Mouse (Mus musculus): Measurements from ENCODE around the gene S100pbp. TPM values are rescaled to one million over a fixed set of nuclear protein-coding genes. Genes with fewer than 3 reads are reported as not detected.
"Not testable (repeated sequence)": the region's sequence is repeated elsewhere in the genome, so short reads cannot be mapped to it uniquely, and the experiment has no call there.

The S100pbp gene
- polyA plus RNA-seq, 1 experiment from 2014 or later: 14.5 TPM

- not testable (repeated sequence) for H3K4me3 ChIP-seq (replicated peaks); ATAC-seq; H3K4me1 ChIP-seq (replicated peaks); H3K9ac ChIP-seq; H3K9me3 ChIP-seq; H3K27ac ChIP-seq; H3K4me2 ChIP-seq (replicated peaks); H3K27me3 ChIP-seq (replicated peaks)
- peaks cover 63% of the 10 kb centered on the region for H3K36me3 ChIP-seq
- 79% methylated on average over 3 of the region's 3 CpGs for WGBS
These were observed 23.0 kb upstream of the S100pbp start for GRCm38 (mm10) chr4:129212486-129212885.

GRCm38 (mm10) chr4:129211461-129211860 lies 21.9 kb upstream of the S100pbp start:
- H3K4me3 ChIP-seq (replicated peaks): no peak overlapping the region
- H3K27me3 ChIP-seq (replicated peaks): no peaks in the 10 kb centered on the region
- no peak overlapping the region for H3K4me2 ChIP-seq (replicated peaks)
- H3K36me3 ChIP-seq: peaks cover 53% of the 10 kb centered on the region
- no peaks in the 10 kb centered on the region for H3K4me1 ChIP-seq (replicated peaks)
- ATAC-seq: no peak
- no peak overlapping the region for H3K27ac ChIP-seq
- 78% methylated on average over 4 of the region's 4 CpGs for WGBS
- no peaks in the 10 kb centered on the region for H3K9me3 ChIP-seq
- H3K9ac ChIP-seq: no peak overlapping the region

GRCm38 (mm10) chr4:129209504-129209903 lies 20.0 kb upstream of the S100pbp start:
- Histone ChIP-seq H3K4me1 (replicated peaks) (no peaks in the 10 kb centered on the region), H3K9me3 (no peaks in the 10 kb centered on the region), H3K4me2 (replicated peaks) (no peak overlapping the region), H3K27me3 (replicated peaks) (no peaks in the 10 kb centered on the region), H3K36me3 (peaks cover 46% of the 10 kb centered on the region), H3K27ac (no peak overlapping the region), H3K4me3 (replicated peaks) (no peak overlapping the region), H3K9ac (no peak overlapping the region)
- ATAC-seq: 0 out of 2 replicates have a peak, but pooled peaks have one; percentile 34
- WGBS: 41% methylated on average over 7 of the region's 7 CpGs

- no peaks in the 10 kb centered on the region for H3K4me1 ChIP-seq (replicated peaks)
These were observed 17.3 kb upstream of the S100pbp start for GRCm38 (mm10) chr4:129206792-129207191.

GRCm38 (mm10) chr4:129204655-129205054 lies 15.1 kb upstream of the S100pbp start:
- Histone ChIP-seq H3K36me3 (peaks cover 44% of the 10 kb centered on the region), H3K4me3 (replicated peaks) (no peak overlapping the region), H3K4me1 (replicated peaks) (no peaks in the 10 kb centered on the region), H3K9me3 (no peaks in the 10 kb centered on the region), H3K27me3 (replicated peaks) (no peaks in the 10 kb centered on the region), H3K4me2 (replicated peaks) (no peak overlapping the region), H3K27ac (no peak overlapping the region), H3K9ac (no peak overlapping the region)
- ATAC-seq: no peak
- 92% methylated on average over 10 of the region's 10 CpGs for WGBS

More at GRCm38 (mm10) chr4:129206792-129207191, 17.3 kb upstream of the S100pbp start:
- WGBS: 37% methylated on average over 8 of the region's 8 CpGs
- Histone ChIP-seq H3K27me3 (replicated peaks) (no peaks in the 10 kb centered on the region), H3K4me2 (replicated peaks) (no peak overlapping the region), H3K9me3 (no peaks in the 10 kb centered on the region), H3K27ac (no peak overlapping the region), H3K9ac (no peak overlapping the region), H3K4me3 (replicated peaks) (no peak overlapping the region), H3K36me3 (peaks cover 46% of the 10 kb centered on the region)
- no peak for ATAC-seq

- H3K27me3 ChIP-seq (replicated peaks): no peaks in the 10 kb centered on the region
- H3K9ac ChIP-seq: no peak overlapping the region
- peaks cover 33% of the 10 kb centered on the region for H3K36me3 ChIP-seq
- no peaks in the 10 kb centered on the region for H3K9me3 ChIP-seq
- no peak for ATAC-seq
- no peak overlapping the region for H3K4me2 ChIP-seq (replicated peaks)
- 0 out of 2 replicates have a peak, but pooled peaks cover 5% of the 10 kb centered on the region for H3K4me1 ChIP-seq (replicated peaks)
- H3K27ac ChIP-seq: no peak overlapping the region
- 95% methylated on average over 6 of the region's 6 CpGs for WGBS
- H3K4me3 ChIP-seq (replicated peaks): no peak overlapping the region
These were observed 8.0 kb upstream of the S100pbp start for GRCm38 (mm10) chr4:129197514-129197913.

- Histone ChIP-seq H3K36me3 (peaks cover 20% of the 10 kb centered on the region), H3K27me3 (replicated peaks) (no peaks in the 10 kb centered on the region), H3K4me2 (replicated peaks) (no peak overlapping the region), H3K27ac (no peak overlapping the region), H3K4me3 (replicated peaks) (no peak overlapping the region), H3K4me1 (replicated peaks) (peaks cover 18% of the 10 kb centered on the region), H3K9ac (no peak overlapping the region), H3K9me3 (no peaks in the 10 kb centered on the region)
- 94% methylated on average over 1 of the region's 1 CpGs for WGBS
- ATAC-seq: no peak
These were observed 4.8 kb upstream of the S100pbp start for GRCm38 (mm10) chr4:129194280-129194679.

- WGBS: 69% methylated on average over 5 of the region's 5 CpGs
These were observed 2.2 kb upstream of the S100pbp start for GRCm38 (mm10) chr4:129191691-129192090.

GRCm38 (mm10) chr4:129190538-129190937 lies 1.0 kb upstream of the S100pbp start:
- 0 out of 2 replicates have a peak, but pooled peaks cover 2% of the 10 kb centered on the region for H3K36me3 ChIP-seq
- peak overlapping the region; percentile 68 for H3K4me2 ChIP-seq (replicated peaks)
- peak overlapping the region; percentile 77; the same call in 1 of the 2 replicates for H3K27ac ChIP-seq
- peak overlapping the region; percentile 58 for H3K9ac ChIP-seq
- H3K4me1 ChIP-seq (replicated peaks): peaks cover 23% of the 10 kb centered on the region
- whole genome bisulfite sequencing: 4% methylated on average over 12 of the region's 12 CpGs
- H3K4me3 ChIP-seq (replicated peaks): peak overlapping the region; percentile 86
- no peaks in the 10 kb centered on the region for H3K9me3 ChIP-seq
- no peaks in the 10 kb centered on the region for H3K27me3 ChIP-seq (replicated peaks)
- ATAC-seq: 0 out of 2 replicates have a peak, but pooled peaks have one; percentile 8

More at GRCm38 (mm10) chr4:129191691-129192090, 2.2 kb upstream of the S100pbp start:
- H3K4me2 ChIP-seq (replicated peaks): peak overlapping the region; percentile 68
- peaks cover 7% of the 10 kb centered on the region for H3K36me3 ChIP-seq
- H3K27ac ChIP-seq: no peak overlapping the region
- ATAC-seq: no peak
- no peaks in the 10 kb centered on the region for H3K9me3 ChIP-seq
- H3K9ac ChIP-seq: no peak overlapping the region
- H3K4me1 ChIP-seq (replicated peaks): peaks cover 23% of the 10 kb centered on the region
- H3K27me3 ChIP-seq (replicated peaks): no peaks in the 10 kb centered on the region
- no peak overlapping the region for H3K4me3 ChIP-seq (replicated peaks)

- H3K27ac ChIP-seq: peak overlapping the region; percentile 86
- peaks cover 19% of the 10 kb centered on the region for H3K4me1 ChIP-seq (replicated peaks)
- ATAC-seq: peak; percentile 76
- under 1% methylated on average over 56 of the region's 74 CpGs for WGBS
- peak overlapping the region; percentile 86 for H3K4me3 ChIP-seq (replicated peaks)
- no peaks in the 10 kb centered on the region for H3K36me3 ChIP-seq
- no peaks in the 10 kb centered on the region for H3K9me3 ChIP-seq
- peak overlapping the region; percentile 73 for H3K9ac ChIP-seq
- H3K4me2 ChIP-seq (replicated peaks): peak overlapping the region; percentile 59
- no peaks in the 10 kb centered on the region for H3K27me3 ChIP-seq (replicated peaks)
These were observed 555 bp downstream of the S100pbp start for GRCm38 (mm10) chr4:129188803-129189541.

- H3K4me1 ChIP-seq (replicated peaks): peaks cover 18% of the 10 kb centered on the region
- 0 out of 2 replicates have a peak overlapping the region, but pooled peaks have one; percentile 86 for H3K27ac ChIP-seq
- peak overlapping the region; percentile 86 for H3K4me3 ChIP-seq (replicated peaks)
- WGBS: 40% methylated on average over 5 of the region's 5 CpGs
- no peaks in the 10 kb centered on the region for H3K27me3 ChIP-seq (replicated peaks)
- peak overlapping the region; percentile 59 for H3K4me2 ChIP-seq (replicated peaks)
- H3K36me3 ChIP-seq: no peaks in the 10 kb centered on the region
- peak overlapping the region; percentile 73 for H3K9ac ChIP-seq
- H3K9me3 ChIP-seq: no peaks in the 10 kb centered on the region
- ATAC-seq: no peak
These were observed 1.4 kb downstream of the S100pbp start for GRCm38 (mm10) chr4:129188041-129188659.

- peaks cover 2% of the 10 kb centered on the region for H3K36me3 ChIP-seq
- H3K4me1 ChIP-seq (replicated peaks): no peaks in the 10 kb centered on the region
- WGBS: 63% methylated on average over 1 of the region's 1 CpGs
- H3K9ac ChIP-seq: no peak overlapping the region
- H3K9me3 ChIP-seq: no peaks in the 10 kb centered on the region
- no peaks in the 10 kb centered on the region for H3K27me3 ChIP-seq (replicated peaks)
- H3K4me2 ChIP-seq (replicated peaks): no peak overlapping the region
- no peak for ATAC-seq
- no peak overlapping the region for H3K27ac ChIP-seq
- H3K4me3 ChIP-seq (replicated peaks): no peak overlapping the region
These were observed 10.0 kb downstream of the S100pbp start for GRCm38 (mm10) chr4:129179560-129179959.
